Mouse (Mus musculus): ENCODE measurements around the gene Ano4.

Gene Ano4

DNA sequence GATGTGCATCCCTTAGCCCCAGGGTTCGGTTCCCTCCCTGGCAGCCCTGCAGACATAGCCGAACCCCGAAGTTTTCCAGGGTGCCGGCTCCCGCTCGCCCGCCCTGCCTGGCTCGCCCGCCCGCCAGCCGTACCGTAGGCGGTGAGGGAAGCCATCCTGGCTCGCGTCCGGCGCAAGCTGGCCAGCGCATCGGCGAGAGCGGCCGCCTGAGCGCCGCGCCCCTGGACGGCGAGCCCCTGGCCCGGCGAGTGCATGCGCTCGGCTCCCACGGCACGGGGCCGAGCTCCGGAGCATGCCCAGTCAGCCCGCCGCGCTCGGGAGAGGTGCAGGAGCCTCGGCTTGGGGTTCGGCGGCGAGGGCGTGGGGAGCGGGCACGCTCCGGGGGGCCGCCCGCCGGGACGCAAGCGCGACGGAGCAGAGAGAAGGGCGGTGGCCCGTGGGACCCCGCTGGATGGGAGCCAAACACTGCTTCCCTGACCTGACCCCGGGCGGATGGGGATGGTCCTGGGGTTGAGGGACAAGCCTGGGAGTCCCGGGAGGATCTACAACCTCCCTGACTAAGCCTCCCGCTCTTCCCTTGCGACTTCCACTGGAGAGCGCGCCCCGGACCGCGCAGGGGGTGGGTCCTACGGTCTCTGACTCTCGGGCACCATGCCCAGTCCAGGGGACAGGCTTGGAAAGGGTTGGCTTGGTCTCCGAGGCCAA, at the start of gene Ano4:
Ano4 (minus strand) TSS at position 272 of the 705 bp plus-strand sequence.
- no peak for DNase-seq (ENCODE audit: low read depth)

GRCm38 (mm10) chr10:89392687-89393086, 48.1 kb upstream of the Ano4 start:
- DNase-seq (ENCODE audit: low read depth): no peak

DNA sequence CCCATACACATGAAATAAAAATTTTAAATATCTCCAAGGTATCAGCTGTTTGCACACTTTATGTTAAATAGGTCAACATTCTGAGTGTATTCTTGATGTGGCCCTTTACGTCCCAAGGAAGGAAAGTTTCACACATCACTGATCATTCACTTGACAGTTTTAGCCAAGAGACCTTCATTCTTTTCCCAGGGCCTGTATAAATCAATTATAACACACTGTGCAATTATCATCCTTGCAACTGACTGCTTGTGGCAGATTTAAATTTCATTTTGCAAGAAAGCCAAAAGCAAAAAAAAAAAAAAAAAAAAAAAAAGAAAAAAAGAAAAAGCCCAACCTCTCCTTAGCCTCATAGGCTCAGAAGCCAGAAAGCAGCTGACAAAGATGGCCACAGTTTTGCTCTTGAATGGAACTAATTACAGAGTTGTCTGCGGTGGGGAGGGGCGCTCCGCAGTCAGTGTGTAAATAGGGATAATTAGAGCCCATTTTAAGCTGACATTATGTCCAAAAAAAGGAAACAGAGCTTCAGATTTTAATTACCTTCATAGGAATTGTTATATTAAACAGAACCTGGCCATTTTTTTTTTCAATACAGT, 47.1 kb upstream of the Ano4 start:
- DNase-seq (ENCODE audit: low read depth): no peak

GRCm38 (mm10) chr10:89386461-89386860, 41.9 kb upstream of the Ano4 start:
- DNase-seq (ENCODE audit: low read depth): no peak

GRCm38 (mm10) chr10:89383462-89383861, 38.9 kb upstream of the Ano4 start:
- peak; percentile 90 for DNase-seq (ENCODE audit: low read depth)

DNA sequence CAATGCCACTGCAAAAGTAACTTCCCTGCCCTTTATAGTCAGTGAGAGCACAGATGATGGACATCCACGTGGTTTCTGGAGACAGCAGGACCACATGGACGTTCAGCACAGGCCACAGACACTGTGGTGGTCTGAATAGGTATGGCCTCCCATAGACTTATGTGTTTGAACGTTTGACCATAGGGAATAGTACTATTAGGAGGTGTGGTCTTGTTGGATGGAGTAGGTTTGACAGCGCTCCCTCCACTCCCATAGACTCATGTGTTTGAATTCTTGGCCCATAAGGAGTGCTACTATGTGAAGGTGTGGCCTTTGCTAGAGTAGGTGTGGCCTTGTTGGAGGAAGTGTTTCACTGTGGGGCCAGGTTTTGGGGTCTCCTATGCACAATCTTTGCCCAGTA, 33.2 kb upstream of the Ano4 start:
- DNase-seq (ENCODE audit: low read depth): no peak

GRCm38 (mm10) chr10:89370051-89370450, 25.5 kb upstream of the Ano4 start:
- no peak for DNase-seq (ENCODE audit: low read depth)

GRCm38 (mm10) chr10:89358933-89359332, 14.4 kb upstream of the Ano4 start:
- no peak for DNase-seq (ENCODE audit: low read depth)

DNA sequence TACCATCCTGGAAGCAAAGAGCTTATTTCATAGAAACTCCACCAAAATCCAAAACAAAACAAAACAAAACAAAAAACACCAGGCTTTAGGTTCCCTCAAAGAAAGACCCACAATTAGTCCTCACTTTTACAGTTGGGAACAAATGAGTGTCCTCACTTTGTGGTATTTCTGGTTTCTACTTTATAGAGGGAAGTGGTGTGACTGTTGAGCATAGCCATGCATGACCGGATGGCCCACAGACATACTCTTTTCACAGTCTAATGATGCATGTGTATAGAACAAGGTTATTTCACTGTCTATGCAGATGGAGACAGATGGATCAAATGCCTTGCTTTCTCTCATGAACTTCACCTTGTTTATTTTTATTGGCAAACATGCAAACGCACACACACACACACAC, 10.1 kb upstream of the Ano4 start:
- no peak for DNase-seq (ENCODE audit: low read depth)

DNA sequence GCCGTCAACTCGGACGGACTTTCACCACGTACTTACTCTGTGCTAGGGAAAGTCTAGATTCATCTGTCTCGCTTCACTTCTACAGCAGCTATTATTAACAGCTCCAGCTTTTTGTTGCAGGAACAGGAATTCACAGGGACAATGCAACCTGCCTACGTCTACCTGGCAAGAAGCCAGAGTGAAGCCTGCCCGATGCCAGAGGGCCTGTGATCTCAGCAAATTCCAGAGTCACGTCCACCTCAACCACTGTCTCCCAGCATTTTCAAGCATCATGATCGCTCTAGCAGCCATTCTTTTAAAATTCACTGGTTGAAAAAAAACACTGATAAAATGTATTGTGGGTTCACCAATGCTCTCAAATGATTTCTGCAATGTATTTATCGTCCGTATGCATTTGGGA, 6.9 kb upstream of the Ano4 start:
- no peak for DNase-seq (ENCODE audit: low read depth)

DNA sequence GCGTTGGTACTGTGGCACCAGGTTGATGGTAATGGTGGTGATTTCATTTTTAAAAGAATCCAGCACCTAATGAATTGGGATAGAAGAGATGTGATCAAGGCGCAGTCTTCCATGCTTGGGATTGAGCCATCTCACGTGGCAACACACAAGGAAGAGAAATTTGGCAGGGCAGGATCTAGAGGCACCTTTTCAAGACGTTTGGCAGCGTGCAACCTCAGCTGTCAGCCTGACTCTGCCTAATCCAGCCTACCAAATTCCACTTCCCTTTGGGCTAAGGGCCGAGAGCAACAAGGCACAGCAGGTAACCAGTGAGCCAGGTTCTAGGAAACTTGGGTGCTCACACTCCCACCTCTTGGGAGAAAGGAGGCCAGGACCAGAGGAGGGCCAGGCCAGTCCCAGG, 1.0 kb upstream of the Ano4 start:
- DNase-seq (ENCODE audit: low read depth): no peak

- DNase-seq (ENCODE audit: low read depth): no peak
These were observed 603 bp upstream of the Ano4 start for GRCm38 (mm10) chr10:89345196-89345533.

GRCm38 (mm10) chr10:89344132-89344490, 451 bp downstream of the Ano4 start:
- DNase-seq (ENCODE audit: low read depth): no peak

DNA sequence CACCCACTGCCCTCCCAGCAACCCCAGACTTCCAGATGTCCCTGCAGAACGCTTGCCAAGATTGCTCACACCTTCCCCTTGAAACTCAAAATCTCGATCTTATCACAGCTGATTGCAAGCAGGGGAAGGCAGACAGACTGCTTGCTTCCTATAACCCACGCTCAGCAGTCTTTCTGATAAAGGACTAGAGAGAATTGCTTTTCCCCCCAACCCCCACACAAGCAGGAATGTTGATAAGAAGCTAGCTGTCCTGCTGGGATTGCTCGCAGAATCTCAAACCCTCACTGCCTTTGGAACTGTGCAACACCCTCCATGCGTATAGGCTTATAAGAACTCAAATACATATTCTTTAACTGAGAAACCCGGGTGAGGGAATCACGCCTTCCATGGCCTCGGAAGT, 846 bp downstream of the Ano4 start:
- DNase-seq (ENCODE audit: low read depth): no peak

DNA sequence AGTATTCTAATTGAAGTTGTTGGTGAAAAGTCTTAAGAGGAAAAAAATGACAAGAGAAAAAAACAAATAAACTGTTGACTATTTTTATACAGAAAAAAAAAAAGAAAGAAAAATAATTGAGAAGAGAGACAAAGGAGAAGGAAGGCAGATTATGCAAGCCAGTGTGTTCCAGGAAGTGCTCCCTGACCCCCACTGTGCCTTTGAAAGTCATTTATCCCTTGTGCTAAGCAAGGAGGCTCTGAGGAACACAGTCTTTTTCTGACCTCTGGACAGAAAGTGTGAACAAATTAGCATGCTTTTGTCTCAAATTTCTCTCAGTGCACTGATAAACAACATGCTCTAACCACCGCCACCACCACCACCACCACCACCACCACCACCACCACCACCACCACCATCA, 14.3 kb downstream of the Ano4 start:
- no peak for DNase-seq (ENCODE audit: low read depth)

DNA sequence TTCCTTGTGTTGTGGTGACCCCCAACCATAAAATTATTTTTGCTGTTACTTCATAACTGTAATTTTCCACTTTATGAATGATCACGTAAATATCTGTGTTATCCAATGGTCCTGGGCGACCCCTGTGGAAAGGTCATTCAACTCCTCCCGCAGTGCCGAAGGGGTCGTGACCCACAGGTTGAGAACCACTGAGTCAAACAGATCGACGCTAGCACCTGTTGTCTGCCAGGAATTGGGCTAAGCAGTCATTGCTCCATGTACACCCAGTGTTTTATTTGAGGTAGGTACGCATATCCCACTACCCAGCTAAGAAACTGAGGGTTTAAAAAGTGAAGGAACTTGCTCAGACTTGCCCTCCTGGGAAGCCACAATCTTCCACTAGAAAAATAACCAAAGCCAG, 14.8 kb downstream of the Ano4 start:
- DNase-seq (ENCODE audit: low read depth): no peak

GRCm38 (mm10) chr10:89328876-89329275, 15.7 kb downstream of the Ano4 start:
- no peak for DNase-seq (ENCODE audit: low read depth)

DNA sequence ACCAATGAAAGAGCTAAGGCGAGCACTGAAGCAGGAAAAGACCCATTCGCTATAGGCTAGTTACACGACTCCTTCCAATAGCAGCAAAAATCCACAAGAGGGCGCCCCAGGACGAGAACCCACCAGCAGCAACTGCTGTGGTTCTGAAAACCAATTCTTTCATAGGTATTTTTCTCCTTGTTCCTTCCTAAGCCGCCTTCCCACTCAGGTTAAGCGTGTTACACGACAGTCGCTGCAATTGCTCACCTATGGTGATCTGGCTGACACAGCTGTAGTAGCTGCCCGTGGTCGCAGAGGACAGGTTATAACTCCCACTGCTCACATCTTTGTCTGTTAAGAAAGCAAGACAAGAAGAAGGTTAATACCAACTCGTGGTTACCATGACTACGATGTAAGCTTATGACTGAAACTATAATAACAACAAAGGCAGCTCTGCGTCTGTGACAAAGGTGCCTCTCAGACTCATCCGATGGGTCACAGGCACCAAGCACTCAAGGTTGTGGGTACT, 17.5 kb downstream of the Ano4 start:
- DNase-seq (ENCODE audit: low read depth): peak; percentile 86

- DNase-seq (ENCODE audit: low read depth): no peak
These were observed 18.2 kb downstream of the Ano4 start for GRCm38 (mm10) chr10:89326383-89326782.

DNA sequence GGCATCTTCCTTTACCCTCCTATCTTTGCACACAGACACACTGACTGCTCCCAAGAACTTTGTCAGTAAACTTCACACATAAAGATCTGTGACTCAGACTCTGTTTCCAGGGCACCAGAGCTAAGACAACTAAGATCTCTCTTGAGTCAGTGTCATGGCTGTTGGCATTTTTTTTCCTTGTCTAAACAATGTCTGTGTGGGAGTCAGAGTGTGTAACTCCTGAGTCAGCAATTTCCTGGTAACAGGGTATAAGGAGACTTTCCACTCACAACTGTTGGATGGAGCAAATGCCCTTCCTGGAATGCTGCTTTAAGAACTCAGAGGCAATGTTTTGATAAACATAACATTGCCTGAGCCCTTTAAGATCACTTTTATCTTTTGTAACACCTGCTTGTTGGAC, 37.0 kb downstream of the Ano4 start:
- peak; percentile 4 for DNase-seq (ENCODE audit: low read depth)

- DNase-seq (ENCODE audit: low read depth): no peak
These were observed 44.2 kb downstream of the Ano4 start for GRCm38 (mm10) chr10:89300346-89300745.

DNA sequence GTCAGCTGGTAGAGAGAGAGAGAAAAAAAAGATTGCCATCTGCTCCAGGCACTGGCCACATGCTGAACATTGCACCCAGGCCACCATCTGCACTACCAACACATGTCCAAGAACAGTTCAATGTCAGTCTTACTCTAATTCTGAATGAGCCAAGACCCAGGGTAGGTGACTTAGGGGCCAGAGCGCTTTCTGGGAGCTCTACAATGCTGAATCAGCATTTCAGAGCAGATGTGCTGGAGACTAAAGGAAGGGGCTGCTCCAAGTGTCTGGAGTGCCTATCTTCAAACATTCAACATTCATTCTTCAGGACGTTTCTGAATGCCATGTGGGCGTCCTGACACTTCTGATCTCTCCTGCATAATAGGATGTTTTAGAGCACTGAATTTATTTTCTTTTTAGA, 51.8 kb downstream of the Ano4 start:
- no peak for DNase-seq (ENCODE audit: low read depth)

GRCm38 (mm10) chr10:89290698-89291097, 53.9 kb downstream of the Ano4 start:
- peak; percentile 6 for DNase-seq (ENCODE audit: low read depth)

DNA sequence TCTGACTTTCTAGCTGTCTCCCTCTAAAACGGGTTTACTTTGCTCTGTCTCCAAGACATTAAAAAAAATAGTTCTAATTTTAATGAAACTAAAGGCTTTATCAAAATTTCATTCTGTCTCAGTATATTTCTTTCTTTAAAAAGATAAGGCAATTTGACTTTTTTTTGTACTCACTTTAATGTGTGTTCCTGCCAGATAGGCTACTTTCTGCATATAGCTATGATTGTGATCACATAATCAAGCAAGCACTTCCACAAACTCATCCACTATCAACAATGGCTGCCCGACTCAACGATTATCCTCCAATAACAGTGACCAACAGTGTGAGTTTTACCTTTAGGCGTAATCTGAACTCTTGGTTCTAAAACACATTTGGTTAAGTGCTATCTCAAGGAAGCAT, 55.3 kb downstream of the Ano4 start:
- no peak for DNase-seq (ENCODE audit: low read depth)
